Mouse (Mus musculus): ENCODE results near the gene Smim27.

- TF ChIP-seq POLR2A (IDR thresholded peaks at IDR 0.05; ENCODE audit: control insufficient read depth, extremely low read depth, insufficient read depth, low read length, poor library complexity) (no peak), CTCF (IDR thresholded peaks at IDR 0.05; ENCODE audit: borderline replicate concordance, control insufficient read depth, extremely low read depth, insufficient read depth, low read length, poor library complexity) (no peak)
These were observed 42.2 kb upstream of the Smim27 start for GRCm38 (mm10) chr4:40227131-40227530.
